Mouse (Mus musculus) midbrain, embryonic 16.5 days (tissue): ENCODE measurements around the gene Efnb2. TPM values are rescaled to one million over a fixed set of nuclear protein-coding genes. Genes with fewer than 3 reads are reported as not detected.

Source experiments
- ATAC-seq: fragments of 200-750 bp; cut with Nextera tagmentation; 2 replicates; pipeline ENCODE4 v1.8.0; 2017; ENCODE audit warnings: moderate TSS enrichment
- H3K27ac ChIP-seq: fragments of 300-500 bp; sonication (generic); 2 replicates; pipeline ENCODE4 v1.5.1; 2014; ENCODE audit warnings: mild to moderate bottlenecking, low read length, mixed read lengths
- H3K27me3 ChIP-seq: fragments of 300-500 bp; sonication (generic); 2 replicates; pipeline ENCODE4 v1.6.1; 2014; ENCODE audit warnings: low read depth, low read length, mixed read lengths; ENCODE audit not compliant: control insufficient read depth, insufficient read depth
- H3K36me3 ChIP-seq: fragments of 300-500 bp; sonication (generic); 2 replicates; pipeline ENCODE4 v1.6.1; 2014; ENCODE audit warnings: mild to moderate bottlenecking, low read length, moderate library complexity, mixed read lengths; ENCODE audit not compliant: control insufficient read depth, insufficient read depth
- H3K4me1 ChIP-seq: fragments of 300-500 bp; sonication (generic); 2 replicates; pipeline ENCODE4 v1.6.1; 2014; ENCODE audit warnings: mild to moderate bottlenecking, low read length, mixed read lengths; ENCODE audit not compliant: control insufficient read depth, insufficient read depth
- H3K4me2 ChIP-seq: fragments of 300-500 bp; sonication (generic); 2 replicates; pipeline ENCODE4 v1.6.1; 2014; ENCODE audit warnings: mild to moderate bottlenecking, low read length, mixed read lengths
- H3K4me3 ChIP-seq: fragments of 300-500 bp; sonication (generic); 2 replicates; pipeline ENCODE4 v1.5.1; 2014; ENCODE audit warnings: low read depth, mild to moderate bottlenecking, low read length, moderate library complexity, mixed read lengths
- H3K9ac ChIP-seq: fragments of 300-500 bp; sonication (generic); 2 replicates; pipeline ENCODE4 v1.6.1; 2014; ENCODE audit warnings: low read depth, low read length, mixed read lengths
- H3K9me3 ChIP-seq: fragments of 300-500 bp; sonication (generic); replicated peaks from 2 replicates; pipeline ENCODE4 v1.6.1; 2014; ENCODE audit warnings: mild to moderate bottlenecking, low read length, mixed read lengths; ENCODE audit not compliant: control insufficient read depth, poor library complexity, severe bottlenecking
- WGBS: fragments of 180-500 bp; shearing (Covaris S2); extraction: QIAGEN DNeasy Blood & Tissue Kit; methylation state at CpG from one replicate; pipeline ENCODE4 v1.1.7; 2014; 5-methylcytosine and 5-hydroxymethylcytosine counted together
- microRNA-seq: library from miRNA; unstranded; fragments of <30 nt; microRNA quantifications from one replicate; pipeline ENCODE4, GENCODE M21; 2017
- polyA plus RNA-seq: library from polyadenylated mRNA; unstranded; fragments of >200 nt; fragmentation: Nextera tagmentation; extraction: Ambion mirVana; gene quantifications from 2 replicates; pipeline ENCODE4 v1.2.1, GENCODE M21; 2015

The Efnb2 gene
- polyA plus RNA-seq, 1 experiment from 2014 or later: 10.0 TPM

DNA sequence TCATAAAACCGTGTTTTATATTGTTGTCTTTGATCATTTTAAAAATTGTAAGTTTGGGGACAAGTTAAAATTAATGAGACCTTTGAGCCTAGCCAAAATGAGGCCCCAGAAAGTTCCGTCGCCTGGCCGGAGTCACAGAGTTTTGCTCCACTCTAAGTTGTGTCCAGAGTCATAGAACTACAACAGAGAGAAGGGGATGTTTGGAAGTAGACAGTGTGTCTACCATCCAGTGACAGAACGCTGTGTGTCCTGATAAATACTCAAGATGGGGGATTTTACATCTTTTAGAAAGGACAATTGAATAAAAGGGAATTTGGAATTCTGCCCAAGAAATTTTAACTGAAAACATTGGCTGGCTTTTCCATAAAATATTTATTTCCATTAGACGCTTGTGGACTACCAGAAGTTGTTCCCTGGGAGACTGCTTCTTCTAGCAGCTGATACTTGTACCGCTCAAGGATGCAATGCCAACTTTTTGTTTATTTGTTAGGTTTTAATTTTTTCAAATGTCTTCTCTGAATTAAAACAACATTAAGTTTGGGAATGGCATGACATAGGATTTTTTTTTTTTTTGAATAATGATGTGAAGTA lies 89.3 kb downstream of the Efnb2 start:
- H3K9ac ChIP-seq: no peak overlapping the region
- no peak for ATAC-seq
- H3K27me3 ChIP-seq: peaks cover 4% of the 10 kb centered on the region; the same call in 1 of the 2 replicates
- 82% methylated on average over 7 of the region's 7 CpGs for WGBS
- peaks cover 11% of the 10 kb centered on the region for H3K4me1 ChIP-seq
- no peaks in the 10 kb centered on the region; the same call in 1 of the 2 replicates for H3K9me3 ChIP-seq
- no peak overlapping the region for H3K27ac ChIP-seq
- H3K36me3 ChIP-seq: no peaks in the 10 kb centered on the region
- no peak overlapping the region for H3K4me2 ChIP-seq
- no peak overlapping the region for H3K4me3 ChIP-seq

DNA sequence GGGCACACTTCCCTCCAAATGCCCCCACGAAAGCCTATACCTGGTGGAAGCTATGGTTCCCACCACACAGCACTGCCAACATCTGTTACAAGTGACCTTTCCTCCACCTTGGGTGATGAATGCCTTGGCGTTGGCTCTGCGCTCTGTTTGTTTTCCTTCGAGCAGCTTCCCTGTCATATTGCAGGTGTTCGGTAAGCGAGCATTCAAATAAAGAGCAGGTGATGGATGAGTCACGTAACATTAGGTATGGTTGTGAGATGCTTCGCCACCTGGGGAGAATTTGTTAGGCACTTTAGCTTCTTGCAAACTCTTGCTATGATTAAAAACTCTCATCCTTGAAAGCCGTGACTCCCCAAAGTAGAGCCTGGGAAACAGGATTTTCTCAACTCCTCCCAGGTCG lies 91.8 kb downstream of the Efnb2 start:
- Histone ChIP-seq H3K9me3 (no peaks in the 10 kb centered on the region; the same call in 1 of the 2 replicates), H3K4me1 (no peaks in the 10 kb centered on the region), H3K36me3 (no peaks in the 10 kb centered on the region), H3K27ac (no peak overlapping the region), H3K4me3 (no peak overlapping the region), H3K9ac (no peak overlapping the region), H3K4me2 (no peak overlapping the region), H3K27me3 (peaks cover 4% of the 10 kb centered on the region; the same call in 1 of the 2 replicates)
- ATAC-seq: no peak
- WGBS: 91% methylated on average over 10 of the region's 10 CpGs

DNA sequence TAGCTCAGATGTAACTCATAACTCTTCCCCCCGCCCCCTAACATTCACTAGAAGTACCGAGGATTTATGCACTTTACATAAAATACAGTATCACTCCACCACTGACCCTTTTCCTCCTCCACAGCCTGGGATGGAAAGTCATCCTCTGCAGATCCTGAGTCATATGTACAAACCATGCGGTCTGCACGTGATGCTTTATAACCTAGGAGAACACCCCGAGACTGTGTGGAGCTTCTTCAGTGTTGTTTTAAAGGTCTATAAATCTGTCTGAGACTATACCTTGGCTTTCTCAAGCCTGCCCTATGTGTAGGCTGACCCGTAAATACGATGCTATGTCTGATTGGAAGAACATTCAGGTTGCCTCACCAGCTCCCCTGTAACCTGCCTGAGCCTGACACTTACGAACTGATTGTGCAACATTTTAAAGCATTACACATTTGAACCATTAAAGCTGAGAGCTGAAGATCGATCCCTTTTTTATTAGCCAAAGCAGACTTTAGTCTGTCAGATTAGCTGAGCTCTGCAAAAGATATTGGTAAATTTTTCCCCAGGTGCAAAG lies 92.7 kb downstream of the Efnb2 start:
- 94% methylated on average over 9 of the region's 9 CpGs for WGBS
- no peak overlapping the region for H3K4me2 ChIP-seq
- H3K27ac ChIP-seq: no peak overlapping the region

More for the DNA sequence above, 92.7 kb downstream of the Efnb2 start:
- Histone ChIP-seq H3K9ac (no peak overlapping the region), H3K9me3 (no peaks in the 10 kb centered on the region; the same call in 1 of the 2 replicates), H3K36me3 (no peaks in the 10 kb centered on the region), H3K4me3 (no peak overlapping the region), H3K27me3 (peaks cover 4% of the 10 kb centered on the region; the same call in 1 of the 2 replicates), H3K4me1 (no peaks in the 10 kb centered on the region)
- ATAC-seq: no peak

Small RNAs within 50 kb of the gene (microRNA-seq; reads per million reads assigned to microRNA genes)
- gene Mir7654: 4.3 reads per million, percentile 21 among the genes with 10 or more reads in this experiment

Other genes starting within 250 kb of the Efnb2 start
- gene Arglu1, start 29.3 kb upstream of the Efnb2 start, polyA plus RNA-seq: 150 and 173 TPM in 2 replicates